Mouse (Mus musculus) adrenal gland, postnatal 14 days (tissue): ENCODE data around the gene Ldha. TPM values are rescaled to one million over a fixed set of nuclear protein-coding genes. Genes with fewer than 3 reads are reported as not detected.

Source experiments
- DNase-seq: peaks from one replicate; pipeline ENCODE4 v3.0.0; 2021; ENCODE audit warnings: mixed read lengths
- total RNA-seq: library from RNA; stranded (reverse); gene quantifications from 2 replicates; pipeline ENCODE4 v1.2.3, GENCODE M21; 2021

Ldha gene
- total RNA-seq, 1 experiment from 2014 or later: 592 TPM

- no peak for DNase-seq
Observed at GRCm38 (mm10) chr7:46837073-46837472, 4.2 kb upstream of the Ldha start.

DNA sequence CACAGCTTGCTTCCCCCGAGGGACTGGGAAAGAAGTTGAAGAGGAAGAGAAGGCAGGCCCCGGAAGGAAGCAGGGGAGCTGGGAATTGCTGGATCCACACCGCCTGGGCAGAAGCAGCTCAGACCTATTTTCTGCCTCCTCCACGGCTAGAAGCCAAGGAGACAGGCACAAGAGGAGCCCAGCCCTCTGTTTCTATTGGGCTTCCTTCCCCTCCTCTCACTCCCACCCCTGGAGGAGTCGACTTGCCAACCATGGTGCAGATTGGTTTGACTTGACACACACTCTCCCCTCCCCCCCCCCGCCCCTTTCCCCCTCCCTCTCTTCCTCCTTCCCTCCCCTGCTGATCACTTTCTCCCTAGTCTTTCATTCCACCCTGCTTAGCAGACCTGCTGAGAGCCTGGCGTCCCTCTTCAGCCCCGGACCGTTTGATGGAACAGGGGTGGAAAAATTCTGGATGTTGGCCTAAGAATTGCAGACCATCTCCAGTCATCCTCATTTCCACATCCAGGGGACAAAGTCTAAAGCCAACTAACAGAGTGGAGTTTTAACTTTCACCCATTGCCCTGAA, 3.1 kb upstream of the Ldha start:
- peak; percentile 29 for DNase-seq

- peak; percentile 78 for DNase-seq
Observed at GRCm38 (mm10) chr7:46838891-46839302, 2.4 kb upstream of the Ldha start.

DNA sequence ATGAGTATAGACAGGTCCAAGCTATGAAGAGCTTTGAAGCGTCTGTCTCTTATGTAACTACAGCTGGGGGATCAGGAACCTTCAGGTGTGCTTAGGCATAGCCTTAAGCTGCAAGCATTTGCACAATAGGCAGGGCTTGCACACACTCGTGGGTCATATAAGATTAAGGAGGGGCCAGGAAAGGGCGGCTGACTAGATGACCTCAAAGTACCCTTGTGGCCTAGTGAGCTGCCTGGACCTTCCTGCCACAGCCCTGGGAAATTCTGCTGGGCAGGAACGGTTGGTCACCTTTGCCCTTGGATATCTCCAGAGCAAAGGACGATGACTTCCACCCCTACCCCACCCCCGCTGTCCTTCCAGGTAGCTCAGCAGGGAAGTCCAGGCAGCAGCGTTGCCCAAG, 1.8 kb upstream of the Ldha start:
- DNase-seq: peak; percentile 33

DNA sequence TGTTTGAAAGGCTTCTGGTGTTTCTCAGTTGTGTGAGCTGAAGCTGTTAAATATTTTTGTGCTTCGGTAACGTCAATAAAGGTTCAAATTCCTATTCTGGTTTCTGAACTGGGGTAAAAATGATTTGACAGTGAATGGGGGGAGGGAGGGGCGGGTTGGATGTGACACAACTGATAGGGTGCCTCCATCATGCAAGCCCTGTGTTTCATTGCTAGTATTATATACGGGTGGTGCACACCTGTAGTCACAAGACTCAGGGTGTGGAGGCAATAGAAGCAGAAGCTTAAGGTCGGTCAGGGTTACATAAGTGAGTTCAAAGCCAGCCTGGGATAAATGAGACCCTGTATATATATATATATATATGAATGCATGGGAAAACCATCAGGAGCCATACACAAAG, 1.4 kb upstream of the Ldha start:
- no peak for DNase-seq

DNA sequence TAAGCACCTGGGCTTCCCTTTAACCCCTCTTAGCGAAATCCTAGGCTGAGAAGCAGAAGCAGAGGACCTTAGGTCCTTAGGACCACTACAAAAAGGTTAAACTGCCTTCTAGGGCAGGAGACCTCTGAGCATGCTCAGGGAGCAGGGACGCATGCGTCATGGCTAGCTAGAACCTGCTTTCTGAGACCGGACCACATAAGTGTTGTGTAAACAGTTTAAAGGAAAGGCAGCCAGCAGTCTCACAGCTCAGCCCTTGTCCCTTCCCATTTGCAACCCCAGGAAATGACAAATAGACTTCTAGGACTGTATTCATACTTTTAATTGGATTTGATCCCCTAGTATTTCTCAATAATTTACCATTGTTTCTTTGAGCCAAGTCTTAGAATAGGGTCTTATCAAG, 949 bp upstream of the Ldha start:
- DNase-seq: no peak

- DNase-seq: no peak
Observed at GRCm38 (mm10) chr7:46842278-46842677, 1.0 kb downstream of the Ldha start.

DNA sequence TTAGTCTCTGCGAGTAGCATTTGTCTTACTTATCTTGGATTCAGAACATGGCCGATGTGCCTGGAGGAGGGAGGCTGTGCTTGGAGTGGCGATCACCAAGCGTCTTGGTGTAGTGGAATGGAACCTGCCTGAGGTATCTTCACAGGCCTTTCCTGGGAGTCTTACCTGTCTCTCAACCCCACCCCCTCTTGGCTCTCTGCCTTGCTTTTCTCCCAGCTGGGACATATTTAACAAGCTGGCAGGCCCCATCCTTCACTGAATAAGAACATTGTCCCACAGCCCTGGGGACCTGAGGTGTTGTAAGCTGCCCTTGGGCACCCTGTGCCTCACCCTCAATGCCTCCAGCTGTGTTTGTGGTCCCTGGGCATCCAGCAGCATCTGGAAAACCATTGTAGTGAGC, 2.3 kb downstream of the Ldha start:
- DNase-seq: peak; percentile 38

DNA sequence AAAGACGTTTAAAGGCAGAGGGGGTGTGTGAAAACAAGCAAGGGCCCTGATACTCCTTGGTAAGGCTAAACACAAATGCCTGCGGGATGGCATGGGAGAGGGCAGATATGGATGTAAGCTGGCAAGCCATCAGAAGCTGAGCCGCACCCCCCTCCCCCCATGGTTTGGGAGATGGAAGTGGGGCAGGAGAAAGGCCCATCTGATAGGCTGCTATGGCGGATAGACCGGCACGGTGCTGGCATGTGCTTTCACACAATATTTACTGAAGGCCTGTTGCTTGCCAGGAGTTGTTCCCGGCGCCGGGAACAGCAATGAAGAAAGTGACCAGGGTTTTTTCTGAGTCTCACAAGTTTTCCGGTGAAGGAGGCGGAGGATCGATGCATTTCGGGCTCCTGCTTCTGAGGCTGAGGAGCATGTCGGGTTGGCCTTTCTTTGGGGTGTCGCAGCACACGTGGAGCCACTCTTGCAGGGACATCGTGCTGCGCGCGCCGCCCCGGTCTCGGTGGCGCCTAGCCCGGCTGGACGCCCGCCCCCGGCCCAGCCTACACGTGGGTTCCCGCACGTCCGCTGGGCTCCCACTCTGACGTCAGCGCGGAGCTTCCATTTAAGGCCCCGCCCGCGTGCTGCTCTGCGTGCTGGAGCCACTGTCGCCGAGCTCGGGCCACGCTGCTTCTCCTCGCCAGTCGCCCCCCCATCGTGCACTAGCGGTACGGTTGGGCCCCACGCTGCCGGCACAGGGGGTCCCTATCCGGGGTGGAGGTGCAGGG, 4.1 kb downstream of the Ldha start:
- peak; percentile 97 for DNase-seq

GRCm38 (mm10) chr7:46845978-46846485, 4.8 kb downstream of the Ldha start:
- peak; percentile 52 for DNase-seq

DNA sequence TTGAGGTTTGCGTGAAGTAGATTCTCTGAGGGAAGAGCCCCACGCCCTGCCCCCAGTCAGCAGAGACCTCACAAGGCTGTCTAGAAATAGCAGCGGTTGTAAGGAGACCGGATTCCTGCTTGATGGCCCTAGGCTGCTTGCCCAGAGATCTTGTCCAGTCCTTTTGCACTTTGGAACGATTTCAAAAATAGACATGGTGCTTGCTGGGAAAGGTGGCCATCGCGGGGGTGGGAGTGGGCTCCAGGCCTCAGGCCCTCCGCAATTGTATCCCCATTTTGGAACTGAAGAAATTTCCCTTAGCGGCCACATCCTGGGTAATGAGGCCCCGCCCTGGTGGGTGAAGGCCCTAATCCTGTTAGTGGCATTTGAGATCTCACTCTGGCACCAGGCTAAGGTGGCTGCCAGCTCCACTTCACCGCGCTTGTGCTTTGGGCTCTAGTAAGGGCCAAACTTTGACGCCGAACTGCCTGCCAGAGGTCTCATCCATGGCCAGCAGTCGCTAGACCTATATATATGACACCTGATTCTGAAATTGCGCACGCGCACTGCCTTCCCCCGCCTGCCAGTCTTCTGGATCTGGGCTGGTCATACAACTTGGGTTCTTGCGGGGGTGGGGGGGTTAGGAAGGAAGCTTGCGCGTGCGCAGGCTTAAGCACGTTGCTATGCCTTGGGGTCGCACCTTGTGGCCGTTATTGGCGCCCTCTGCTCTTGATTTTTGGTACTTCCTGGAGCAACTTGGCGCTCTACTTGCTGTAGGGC, 5.4 kb downstream of the Ldha start:
- peak; percentile 75 for DNase-seq

GRCm38 (mm10) chr7:46849287-46849686, 8.0 kb downstream of the Ldha start:
- DNase-seq: peak; percentile 61

DNA sequence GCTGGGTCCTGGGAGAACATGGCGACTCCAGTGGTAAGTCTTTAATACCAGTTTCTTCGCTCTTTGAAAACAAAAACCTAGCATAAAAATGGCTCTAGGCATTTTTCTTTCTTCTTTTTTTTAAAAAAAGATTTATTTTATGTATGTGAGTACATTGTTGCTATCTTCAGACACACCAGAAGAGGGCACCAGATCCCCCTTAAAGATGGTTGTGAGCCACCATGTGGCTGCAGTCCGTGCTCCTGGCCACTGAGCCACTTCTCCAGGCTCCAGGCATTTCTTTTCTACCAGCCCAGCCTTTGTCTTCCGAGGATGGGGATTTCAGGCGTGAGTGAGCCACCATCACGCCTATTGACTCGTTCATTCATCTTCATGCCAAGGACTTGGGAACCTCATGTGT, 9.8 kb downstream of the Ldha start:
- DNase-seq: no peak

DNA sequence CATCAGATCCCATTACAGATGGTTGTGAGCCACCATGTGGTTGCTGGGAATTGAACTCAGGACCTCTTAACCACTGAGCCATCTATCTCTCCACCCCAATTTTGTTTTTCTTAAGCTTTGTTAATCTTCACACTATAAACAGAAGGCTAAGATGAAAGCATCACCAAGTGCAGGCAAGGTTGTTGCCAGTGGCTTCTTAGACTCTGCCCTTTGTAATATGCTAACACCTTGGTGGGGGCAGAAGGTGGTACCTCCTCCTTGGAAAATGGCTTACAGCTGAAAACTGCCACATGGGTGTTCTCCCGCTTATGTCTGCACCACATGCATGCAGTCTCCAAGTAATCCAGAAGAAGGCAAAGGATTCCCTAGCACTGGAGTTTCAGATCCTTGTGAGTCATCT, 11.4 kb downstream of the Ldha start:
- DNase-seq: no peak

DNA sequence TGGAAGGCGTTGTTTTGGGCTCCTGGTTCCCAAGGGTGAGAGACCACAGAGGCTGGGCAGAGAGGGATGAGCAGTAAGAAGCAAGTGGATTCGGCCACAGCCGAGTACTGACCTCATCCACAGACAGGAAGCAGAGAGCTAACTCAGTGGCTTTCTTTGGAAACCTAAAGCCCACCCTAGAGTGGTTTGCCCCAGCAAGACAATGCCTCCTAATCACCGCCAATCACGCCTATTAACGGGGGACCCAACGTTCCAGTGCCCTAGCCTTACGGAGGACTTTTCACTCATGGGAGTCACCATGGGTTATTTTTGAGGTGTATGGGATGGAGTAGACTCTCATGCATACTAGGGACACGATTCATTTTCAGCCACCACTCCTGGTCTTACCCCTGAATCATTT, 12.1 kb downstream of the Ldha start:
- no peak for DNase-seq

GRCm38 (mm10) chr7:46855866-46856560, 14.7 kb downstream of the Ldha start:
- DNase-seq: no peak

DNA sequence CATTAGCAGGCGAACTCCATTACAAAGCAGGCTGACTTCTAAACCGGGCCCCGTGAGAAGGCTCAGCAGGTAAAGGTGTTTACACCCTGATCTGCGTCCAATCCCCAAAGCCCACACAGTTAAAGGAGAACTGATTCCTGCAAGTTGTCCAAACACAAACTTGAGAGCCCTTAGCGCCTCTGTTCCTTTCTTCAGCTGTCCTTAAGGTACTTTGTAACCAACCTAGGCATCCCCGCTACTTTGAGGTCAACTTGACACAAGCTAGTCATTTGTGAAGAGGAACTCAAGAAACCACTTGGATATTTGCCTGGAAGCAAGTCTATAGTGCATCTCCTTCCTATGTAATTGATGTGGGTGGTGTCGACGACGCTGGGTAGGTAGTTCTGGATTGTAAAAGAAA, 16.2 kb downstream of the Ldha start:
- no peak for DNase-seq

- no peak for DNase-seq
Observed at GRCm38 (mm10) chr7:46859031-46859430, 17.8 kb downstream of the Ldha start.

- no peak for DNase-seq
Observed at GRCm38 (mm10) chr7:46860996-46861395, 19.7 kb downstream of the Ldha start, which contains the start of gene Ldhc. Ldhc (plus strand) TSS chr7:46861203.

- DNase-seq: no peak
Observed at GRCm38 (mm10) chr7:46871988-46872387, 30.7 kb downstream of the Ldha start.

DNA sequence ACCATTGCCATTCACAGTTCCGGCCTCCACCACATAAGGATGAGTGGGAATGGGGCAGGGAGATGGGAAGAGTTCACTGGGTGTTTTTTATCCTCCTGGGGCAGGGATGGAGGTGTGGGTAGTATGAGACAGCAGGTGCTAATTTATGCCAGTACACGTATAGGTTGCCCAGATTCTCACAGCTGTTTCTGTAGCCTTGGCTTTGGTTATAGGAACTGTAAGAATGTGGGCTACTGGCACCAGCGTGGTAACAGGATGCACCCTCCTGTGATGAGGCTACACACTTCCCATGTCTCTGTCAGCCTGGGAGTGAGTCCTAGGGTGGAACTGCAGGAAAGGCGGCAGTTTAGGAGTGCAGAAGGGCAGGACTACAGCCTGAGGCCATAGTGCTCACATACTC, 35.6 kb downstream of the Ldha start:
- DNase-seq: no peak

GRCm38 (mm10) chr7:46877255-46877654, 36.0 kb downstream of the Ldha start:
- no peak for DNase-seq

DNA sequence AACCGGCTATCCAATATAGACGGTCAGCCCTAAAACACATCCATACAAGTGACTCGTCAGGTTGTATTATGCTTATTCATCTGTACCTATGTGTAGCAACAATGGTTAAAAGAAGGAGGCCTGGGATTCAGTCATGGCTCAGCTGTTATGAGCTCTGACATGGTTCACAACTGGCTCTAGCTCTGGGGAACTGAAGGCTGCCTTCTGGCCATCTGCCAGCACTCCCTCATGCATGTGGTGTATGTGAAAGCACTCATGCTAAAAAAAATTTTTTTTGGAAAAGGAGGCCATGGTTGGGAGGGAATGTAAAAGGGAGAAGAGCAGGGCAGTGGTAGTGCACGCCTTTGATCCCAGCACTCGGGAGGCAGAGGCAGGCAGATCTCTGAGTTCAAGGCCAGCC, 38.6 kb downstream of the Ldha start:
- DNase-seq: no peak
